Mouse (Mus musculus): ENCODE results near the gene Crybg1. TPM values are rescaled to one million over a fixed set of nuclear protein-coding genes. Genes with fewer than 3 reads are reported as not detected.

The Crybg1 gene
- polyA plus RNA-seq, 1 experiment from 2014 or later, result 0.14 TPM

GRCm38 (mm10) chr10:43910032-43910872 lies 238.4 kb downstream of the Crybg1 start:
- Histone ChIP-seq H3K4me3 (ENCODE audit: low read depth, low read length) (no peak overlapping the region), H3K27ac (ENCODE audit: low read length) (no peak overlapping the region), H3K4me2 (ENCODE audit: low read length) (no peak overlapping the region), H3K9me3 (replicated peaks; ENCODE audit: control insufficient read depth, low read length, poor library complexity, severe bottlenecking) (no peaks in the 10 kb centered on the region), H3K36me3 (ENCODE audit: control insufficient read depth, insufficient read depth, low read length) (0 out of 2 replicates have a peak, but pooled peaks cover 5% of the 10 kb centered on the region), H3K9ac (ENCODE audit: low read depth, low read length) (no peak overlapping the region), H3K4me1 (ENCODE audit: control insufficient read depth, insufficient read depth, low read length) (no peaks in the 10 kb centered on the region), H3K27me3 (ENCODE audit: control insufficient read depth, insufficient read depth, low read depth, low read length) (no peaks in the 10 kb centered on the region)
- no peak for ATAC-seq
- WGBS, result 88% methylated on average over 12 of the region's 12 CpGs

GRCm38 (mm10) chr10:43904569-43904968 lies 244.1 kb downstream of the Crybg1 start:
- Histone ChIP-seq H3K4me2 (ENCODE audit: low read length) (no peak overlapping the region), H3K36me3 (ENCODE audit: control insufficient read depth, insufficient read depth, low read length) (no peaks in the 10 kb centered on the region), H3K27ac (ENCODE audit: low read length) (no peak overlapping the region), H3K9ac (ENCODE audit: low read depth, low read length) (no peak overlapping the region), H3K4me3 (ENCODE audit: low read depth, low read length) (no peak overlapping the region), H3K27me3 (ENCODE audit: control insufficient read depth, insufficient read depth, low read depth, low read length) (no peaks in the 10 kb centered on the region), H3K9me3 (replicated peaks; ENCODE audit: control insufficient read depth, low read length, poor library complexity, severe bottlenecking) (no peaks in the 10 kb centered on the region), H3K4me1 (ENCODE audit: control insufficient read depth, insufficient read depth, low read length) (peaks cover 15% of the 10 kb centered on the region)
- ATAC-seq, result no peak
- WGBS, result 94% methylated on average over 1 of the region's 1 CpGs

- H3K9me3 ChIP-seq (replicated peaks; ENCODE audit: control insufficient read depth, low read length, poor library complexity, severe bottlenecking), result no peaks in the 10 kb centered on the region
- H3K4me1 ChIP-seq (ENCODE audit: control insufficient read depth, insufficient read depth, low read length), result peaks cover 15% of the 10 kb centered on the region
- no peaks in the 10 kb centered on the region for H3K36me3 ChIP-seq (ENCODE audit: control insufficient read depth, insufficient read depth, low read length)
- H3K27me3 ChIP-seq (ENCODE audit: control insufficient read depth, insufficient read depth, low read depth, low read length), result no peaks in the 10 kb centered on the region
- H3K27ac ChIP-seq (ENCODE audit: low read length), result peak within 1 kb of the TSS; percentile 80
- peak within 1 kb of the TSS; percentile 81 for H3K9ac ChIP-seq (ENCODE audit: low read depth, low read length)
- peak within 1 kb of the TSS; percentile 86 for H3K4me3 ChIP-seq (ENCODE audit: low read depth, low read length)
- under 1% methylated on average over 39 of the region's 40 CpGs for WGBS
- peak; percentile 98 for ATAC-seq
- peak within 1 kb of the TSS; percentile 69 for H3K4me2 ChIP-seq (ENCODE audit: low read length)
Measured at GRCm38 (mm10) chr10:43901578-43902194, 247.0 kb downstream of the Crybg1 start, which contains the start of the genes Qrsl1 and Rtn4ip1. Qrsl1 (minus strand) TSS chr10:43901745. Rtn4ip1 (plus strand) TSS chr10:43901807.

GRCm38 (mm10) chr10:43900883-43901570 lies 247.6 kb downstream of the Crybg1 start:
- Histone ChIP-seq H3K4me1 (ENCODE audit: control insufficient read depth, insufficient read depth, low read length) (peaks cover 15% of the 10 kb centered on the region), H3K4me3 (ENCODE audit: low read depth, low read length) (peak overlapping the region; percentile 86), H3K4me2 (ENCODE audit: low read length) (peak overlapping the region; percentile 69), H3K27ac (ENCODE audit: low read length) (peak overlapping the region; percentile 80), H3K9me3 (replicated peaks; ENCODE audit: control insufficient read depth, low read length, poor library complexity, severe bottlenecking) (no peaks in the 10 kb centered on the region), H3K36me3 (ENCODE audit: control insufficient read depth, insufficient read depth, low read length) (no peaks in the 10 kb centered on the region), H3K27me3 (ENCODE audit: control insufficient read depth, insufficient read depth, low read depth, low read length) (no peaks in the 10 kb centered on the region), H3K9ac (ENCODE audit: low read depth, low read length) (peak overlapping the region; percentile 81)
- WGBS, result 6% methylated on average over 29 of the region's 30 CpGs
- ATAC-seq, result peak; percentile 82

Other genes starting within 250 kb of the Crybg1 start
- gene Qrsl1, start 247.1 kb downstream of the Crybg1 start, polyA plus RNA-seq (2015; fragmentation: Nextera tagmentation; extraction: Ambion mirVana), result 22.5 and 24.6 TPM in 2 replicates
- gene Rtn4ip1, start 247.0 kb downstream of the Crybg1 start, polyA plus RNA-seq (2015; fragmentation: Nextera tagmentation; extraction: Ambion mirVana), result 15.1 and 15.4 TPM in 2 replicates
- 44.4 and 44.6 TPM in 2 replicates for gene Atg5, start 119.5 kb upstream of the Crybg1 start, polyA plus RNA-seq (2015; fragmentation: Nextera tagmentation; extraction: Ambion mirVana)

Measured in midbrain, embryonic 16.5 days (tissue).